Mouse (Mus musculus) C2C12 (cell line): ENCODE data around the gene Gpc5. TPM values are rescaled to one million over a fixed set of nuclear protein-coding genes. Genes with fewer than 3 reads are reported as not detected.

ENCODE experiments used
- H3K27me3 ChIP-seq: one replicate; pipeline ENCODE4 v1.6.1; 2011; ENCODE audit not compliant: control insufficient read depth, insufficient read depth, insufficient read length
- H3K36me3 ChIP-seq: one replicate; pipeline ENCODE4 v1.6.1; 2011; ENCODE audit not compliant: control insufficient read depth, insufficient read depth
- H3K4me3 ChIP-seq: one replicate; pipeline ENCODE4 v1.5.1; 2011; ENCODE audit warnings: mild to moderate bottlenecking, control low read depth; ENCODE audit not compliant: poor library complexity, insufficient read depth, severe bottlenecking
- H3K79me2 ChIP-seq: one replicate; pipeline ENCODE4 v1.6.1; 2011; ENCODE audit not compliant: control insufficient read depth, insufficient read depth
- H3K79me3 ChIP-seq: one replicate; pipeline ENCODE4 v1.6.1; 2011; ENCODE audit warnings: low read depth, control low read depth
- H3ac ChIP-seq: one replicate; pipeline ENCODE3; 2011; ENCODE audit warnings: low read depth; ENCODE audit not compliant: control insufficient read depth, insufficient read length
- CEBPB ChIP-seq: IDR thresholded peaks from one replicate; pipeline ENCODE4 v1.6.1; 2011; ENCODE audit warnings: low read depth, mild to moderate bottlenecking, control low read depth, moderate library complexity
- CTCF ChIP-seq: IDR thresholded peaks from one replicate; pipeline ENCODE4 v1.5.1; 2011; ENCODE audit not compliant: control insufficient read depth, insufficient read depth, insufficient read length
- FOSL1 ChIP-seq: IDR thresholded peaks from one replicate; pipeline ENCODE4 v1.8.0; 2011; ENCODE audit warnings: mild to moderate bottlenecking, low read length; ENCODE audit not compliant: poor library complexity, insufficient read depth, severe bottlenecking
- MAX ChIP-seq: IDR thresholded peaks from one replicate; pipeline ENCODE4 v1.6.1; 2011; ENCODE audit warnings: mild to moderate bottlenecking, control low read depth
- MYOD1 ChIP-seq: IDR thresholded peaks from one replicate; pipeline ENCODE4 v1.6.1; 2011; ENCODE audit warnings: low read depth; ENCODE audit not compliant: control insufficient read depth, insufficient read length
- MYOG ChIP-seq: IDR thresholded peaks from one replicate; pipeline ENCODE4 v1.6.1; 2011; ENCODE audit not compliant: control insufficient read depth, insufficient read length; ENCODE audit errors: extremely low read depth
- USF1 ChIP-seq: IDR thresholded peaks from one replicate; pipeline ENCODE4 v1.6.1; 2011; ENCODE audit warnings: low read depth, mild to moderate bottlenecking, control low read depth, moderate library complexity
- polyA plus RNA-seq: library from polyadenylated mRNA; unstranded; fragments of >200 nt; fragmentation: generic; extraction: Trizol; gene quantifications from one replicate; pipeline ENCODE4 v1.2.1, GENCODE M21; 2012; ENCODE audit warnings: missing spikeins

Gpc5 gene
- polyA plus RNA-seq, 1 experiment: not detected

GRCm38 (mm10) chr14:115976062-115976461 is 884.0 kb downstream of the Gpc5 start:
- Histone ChIP-seq H3ac (no peak overlapping the region), H3K36me3 (no peaks in the 10 kb centered on the region), H3K79me2 (no peaks in the 10 kb centered on the region), H3K79me3 (no peaks in the 10 kb centered on the region), H3K27me3 (no peaks in the 10 kb centered on the region), H3K4me3 (no peak overlapping the region)
- no peak for TF ChIP-seq CEBPB
- no peak for TF ChIP-seq MYOD1
- TF ChIP-seq MYOG: no peak
- TF ChIP-seq USF1: no peak
- no peak for TF ChIP-seq MAX
- no peak for TF ChIP-seq CTCF
- TF ChIP-seq FOSL1: no peak

GRCm38 (mm10) chr14:115979233-115979632 is 887.2 kb downstream of the Gpc5 start:
- Histone ChIP-seq H3K36me3 (no peaks in the 10 kb centered on the region), H3ac (no peak overlapping the region), H3K79me2 (no peaks in the 10 kb centered on the region), H3K4me3 (no peak overlapping the region), H3K79me3 (no peaks in the 10 kb centered on the region), H3K27me3 (no peaks in the 10 kb centered on the region)
- TF ChIP-seq CEBPB (no peak), MYOD1 (no peak), USF1 (no peak), MYOG (no peak), CTCF (no peak), MAX (no peak), FOSL1 (no peak)

- Histone ChIP-seq H3K27me3 (no peaks in the 10 kb centered on the region), H3K36me3 (no peaks in the 10 kb centered on the region), H3K79me3 (no peaks in the 10 kb centered on the region), H3K4me3 (no peak overlapping the region), H3K79me2 (no peaks in the 10 kb centered on the region), H3ac (no peak overlapping the region)
- TF ChIP-seq MAX (no peak), CEBPB (no peak), MYOD1 (no peak), FOSL1 (no peak), CTCF (no peak), MYOG (no peak), USF1 (no peak)
Measured at GRCm38 (mm10) chr14:115990764-115991163, 898.7 kb downstream of the Gpc5 start.

- no peaks in the 10 kb centered on the region for H3K36me3 ChIP-seq
- no peak overlapping the region for H3ac ChIP-seq
- no peaks in the 10 kb centered on the region for H3K27me3 ChIP-seq
- H3K79me3 ChIP-seq: no peaks in the 10 kb centered on the region
- TF ChIP-seq FOSL1 (no peak), CEBPB (no peak), MYOD1 (no peak), MAX (no peak), USF1 (no peak), CTCF (no peak), MYOG (no peak)
- H3K4me3 ChIP-seq: no peak overlapping the region
- H3K79me2 ChIP-seq: no peaks in the 10 kb centered on the region
Measured at GRCm38 (mm10) chr14:115993520-115994106, 901.6 kb downstream of the Gpc5 start.

DNA sequence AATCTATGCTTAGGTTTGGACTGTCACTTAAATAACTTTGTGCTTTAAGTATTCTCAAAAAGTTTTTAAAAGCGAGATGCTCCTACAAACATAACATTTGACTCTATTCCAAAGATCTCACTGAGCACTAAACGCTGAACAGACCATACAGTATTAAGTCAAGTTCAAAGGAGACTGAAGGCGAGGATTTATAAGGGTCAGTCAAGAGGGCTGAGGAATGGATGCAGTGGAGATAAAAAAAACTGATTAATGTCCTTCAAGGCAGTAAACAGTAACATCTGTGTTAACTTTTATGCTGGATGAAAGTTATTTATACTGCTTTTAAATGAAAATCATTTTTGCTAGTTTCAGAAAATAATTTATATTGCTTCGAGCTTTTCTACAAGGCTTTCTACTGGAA is 906.9 kb downstream of the Gpc5 start:
- Histone ChIP-seq H3K36me3 (no peaks in the 10 kb centered on the region), H3K4me3 (no peak overlapping the region), H3K79me3 (no peaks in the 10 kb centered on the region), H3K79me2 (no peaks in the 10 kb centered on the region), H3ac (no peak overlapping the region), H3K27me3 (no peaks in the 10 kb centered on the region)
- TF ChIP-seq MYOG: no peak
- TF ChIP-seq MAX: no peak
- TF ChIP-seq USF1: no peak
- TF ChIP-seq CTCF: no peak
- no peak for TF ChIP-seq CEBPB
- no peak for TF ChIP-seq FOSL1
- TF ChIP-seq MYOD1: no peak

- H3K36me3 ChIP-seq: no peaks in the 10 kb centered on the region
- no peaks in the 10 kb centered on the region for H3K79me2 ChIP-seq
- H3ac ChIP-seq: no peak overlapping the region
- H3K4me3 ChIP-seq: no peak overlapping the region
- H3K79me3 ChIP-seq: no peaks in the 10 kb centered on the region
- TF ChIP-seq CTCF: no peak
- TF ChIP-seq MYOD1: no peak
- TF ChIP-seq FOSL1: no peak
- TF ChIP-seq USF1: no peak
- TF ChIP-seq CEBPB: no peak
- no peak for TF ChIP-seq MAX
- no peak for TF ChIP-seq MYOG
- no peaks in the 10 kb centered on the region for H3K27me3 ChIP-seq
Measured at GRCm38 (mm10) chr14:116087010-116087409, 995.0 kb downstream of the Gpc5 start.
